Mouse (Mus musculus) cortical plate, adult 2 months (tissue): Measurements from ENCODE around the gene Shisa8.
"Not testable (repeated sequence)": the region's sequence is repeated elsewhere in the genome, so short reads cannot be mapped to it uniquely, and the experiment has no call there.

Source experiments
- CTCF ChIP-seq: fragments of 200-500 bp; IDR thresholded peaks from 2 replicates; pipeline ENCODE4 v1.5.1; 2011; ENCODE audit warnings: mild to moderate bottlenecking, control low read depth, low read length; ENCODE audit not compliant: insufficient read depth; ENCODE audit errors: extremely low read depth
- POLR2A ChIP-seq: fragments of 200-500 bp; IDR thresholded peaks from 2 replicates; pipeline ENCODE4 v1.6.1; 2011; ENCODE audit warnings: mild to moderate bottlenecking, low read length, control low read depth; ENCODE audit not compliant: insufficient read depth; ENCODE audit errors: extremely low read depth

DNA sequence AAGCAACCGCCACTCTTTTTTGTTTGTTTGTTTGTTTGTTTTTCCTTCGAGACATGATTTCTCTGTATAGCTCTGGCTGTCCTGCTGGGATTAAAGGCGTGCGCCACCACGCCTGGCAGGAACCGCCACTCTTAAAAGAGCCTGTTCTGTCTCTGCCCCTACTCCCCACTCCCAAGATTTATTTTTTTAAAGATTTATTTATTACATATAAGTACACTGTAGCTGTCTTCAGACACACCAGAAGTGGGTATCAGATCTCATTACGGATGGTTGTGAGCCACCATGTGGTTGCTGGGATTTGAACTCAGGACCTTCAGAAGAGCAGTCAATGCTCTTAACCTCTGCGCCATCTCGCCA is 32.2 kb upstream of the Shisa8 start:
- TF ChIP-seq CTCF, POLR2A: not testable (repeated sequence)
